Mouse (Mus musculus) intestine, postnatal 0 days (tissue): ENCODE results near the gene Kank1. TPM values are rescaled to one million over a fixed set of nuclear protein-coding genes. Genes with fewer than 3 reads are reported as not detected.

Experiments
- ATAC-seq: fragments of 200-750 bp; cut with Nextera tagmentation; 2 replicates; pipeline ENCODE4 v1.8.0; 2017; ENCODE audit warnings: mild to moderate bottlenecking, moderate TSS enrichment, moderate library complexity
- H3K27ac ChIP-seq: fragments of 300-500 bp; sonication (generic); 2 replicates; pipeline ENCODE4 v1.5.1; 2014; ENCODE audit warnings: mild to moderate bottlenecking, low read depth, low read length, moderate library complexity
- H3K27me3 ChIP-seq: fragments of 300-500 bp; sonication (generic); replicated peaks from 2 replicates; pipeline ENCODE4 v1.6.1; 2014; ENCODE audit warnings: low read length, mixed read lengths; ENCODE audit not compliant: control insufficient read depth, insufficient read depth
- H3K36me3 ChIP-seq: fragments of 300-500 bp; sonication (generic); 2 replicates; pipeline ENCODE4 v1.6.1; 2014; ENCODE audit warnings: mild to moderate bottlenecking, moderate library complexity; ENCODE audit not compliant: control insufficient read depth, insufficient read depth
- H3K4me1 ChIP-seq: fragments of 300-500 bp; sonication (generic); replicated peaks from 2 replicates; pipeline ENCODE4 v1.6.1; 2014; ENCODE audit warnings: antibody characterized with exemption, low read length, mixed read lengths; ENCODE audit not compliant: control insufficient read depth, insufficient read depth
- H3K4me2 ChIP-seq: fragments of 300-500 bp; sonication (generic); replicated peaks from 2 replicates; pipeline ENCODE4 v1.6.1; 2014; ENCODE audit warnings: low read depth, mild to moderate bottlenecking, moderate library complexity
- H3K4me3 ChIP-seq: fragments of 300-500 bp; sonication (generic); 2 replicates; pipeline ENCODE4 v1.5.1; 2014; ENCODE audit warnings: low read depth, low read length
- H3K9ac ChIP-seq: fragments of 300-500 bp; sonication (generic); 2 replicates; pipeline ENCODE4 v1.6.1; 2014; ENCODE audit warnings: mild to moderate bottlenecking, low read depth, low read length
- H3K9me3 ChIP-seq: fragments of 300-500 bp; sonication (generic); 2 replicates; pipeline ENCODE4 v1.6.1; 2016; ENCODE audit warnings: mixed run types; ENCODE audit not compliant: control insufficient read depth
- CTCF ChIP-seq: sonication (generic); IDR thresholded peaks from 2 replicates; pipeline ENCODE4 v1.5.1; 2016; ENCODE audit warnings: low read depth, mild to moderate bottlenecking, control low read depth, antibody characterized with exemption, moderate library complexity
- WGBS: fragments of 180-500 bp; shearing (Covaris S2); extraction: QIAGEN DNeasy Blood & Tissue Kit; methylation state at CpG from one replicate; pipeline ENCODE4 v1.1.7; 2014; 5-methylcytosine and 5-hydroxymethylcytosine counted together
- polyA plus RNA-seq: library from polyadenylated mRNA; unstranded; fragments of >200 nt; fragmentation: Nextera tagmentation; extraction: Ambion mirVana; gene quantifications from 2 replicates; pipeline ENCODE4 v1.2.1, GENCODE M21; 2015

Kank1 gene
- polyA plus RNA-seq, 1 experiment from 2014 or later, result 6.0 TPM

DNA sequence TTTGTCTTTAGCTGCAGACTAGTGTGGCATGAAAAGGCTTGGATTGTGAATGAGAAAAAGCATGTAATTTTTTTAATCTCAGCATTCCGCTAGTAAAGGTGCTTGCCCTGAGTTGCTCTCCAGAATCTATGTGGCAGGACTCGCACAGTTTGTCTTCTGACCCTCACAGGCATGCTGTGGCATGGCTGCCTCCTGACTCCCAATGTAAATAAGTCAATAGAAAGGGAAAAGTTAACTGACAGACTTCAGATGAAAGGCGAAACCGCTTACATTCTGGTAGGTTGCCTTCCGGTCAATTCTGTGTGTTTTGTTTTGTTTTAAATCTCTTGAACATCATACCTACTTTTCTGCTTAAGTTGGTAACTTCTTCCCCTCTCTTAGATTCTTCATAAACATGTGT lies 64.4 kb downstream of the Kank1 start:
- no peak for ATAC-seq
- no peaks in the 10 kb centered on the region for H3K36me3 ChIP-seq
- TF ChIP-seq CTCF, result no peak
- H3K9ac ChIP-seq, result no peak overlapping the region
- H3K4me2 ChIP-seq, result no peak overlapping the region
- H3K27ac ChIP-seq, result no peak overlapping the region
- 85% methylated on average over 5 of the region's 5 CpGs for WGBS
- no peak overlapping the region for H3K4me3 ChIP-seq
- H3K27me3 ChIP-seq, result no peaks in the 10 kb centered on the region
- 0 out of 2 replicates have a peak, but pooled peaks cover 2% of the 10 kb centered on the region for H3K4me1 ChIP-seq
- H3K9me3 ChIP-seq, result no peaks in the 10 kb centered on the region

DNA sequence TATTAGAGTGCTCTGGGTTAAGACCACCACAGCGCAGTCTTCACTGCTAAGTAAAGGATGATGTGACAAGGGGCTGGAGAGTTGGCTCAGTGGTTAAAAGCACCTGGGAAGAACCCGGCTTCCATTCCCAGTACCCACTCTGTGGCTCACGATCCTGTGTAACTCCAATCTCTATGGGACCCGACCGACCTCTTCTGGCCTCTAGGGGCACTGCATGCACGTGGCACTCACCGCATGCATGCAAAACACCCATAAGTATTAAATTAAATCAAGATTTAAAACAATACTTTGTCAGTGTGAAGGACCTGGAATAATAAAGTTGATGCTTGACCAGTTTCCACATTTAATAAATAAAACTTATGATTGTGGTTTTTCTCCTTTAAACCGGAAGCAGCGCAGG lies 69.5 kb downstream of the Kank1 start:
- H3K4me2 ChIP-seq, result no peak overlapping the region
- H3K36me3 ChIP-seq, result no peaks in the 10 kb centered on the region
- no peak for ATAC-seq
- no peak overlapping the region for H3K4me3 ChIP-seq
- no peak overlapping the region for H3K27ac ChIP-seq
- H3K4me1 ChIP-seq, result no peaks in the 10 kb centered on the region
- H3K9me3 ChIP-seq, result no peaks in the 10 kb centered on the region
- H3K27me3 ChIP-seq, result no peaks in the 10 kb centered on the region
- TF ChIP-seq CTCF, result peak; percentile 72
- no peak overlapping the region for H3K9ac ChIP-seq
- whole genome bisulfite sequencing, result 64% methylated on average over 9 of the region's 9 CpGs

DNA sequence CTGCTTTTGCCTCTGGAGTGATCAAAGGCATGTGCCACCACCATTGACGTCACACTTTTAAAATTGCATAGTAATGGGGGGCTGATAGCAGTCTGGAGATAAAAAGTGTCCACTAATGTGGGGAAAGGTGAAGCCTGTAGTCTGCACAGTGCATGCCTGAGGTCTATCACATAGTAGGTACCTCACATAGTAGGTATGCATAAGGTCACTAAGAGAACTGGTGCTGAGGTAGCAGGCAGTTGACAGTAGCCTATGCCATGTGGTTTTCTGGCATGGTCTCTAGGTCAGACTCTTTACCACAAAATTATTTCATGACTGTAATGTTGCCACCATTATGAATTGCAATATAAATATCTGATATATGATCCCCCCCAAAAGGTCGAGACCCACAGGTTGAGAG lies 71.4 kb downstream of the Kank1 start:
- WGBS, result 55% methylated on average over 2 of the region's 2 CpGs
- no peak for TF ChIP-seq CTCF

DNA sequence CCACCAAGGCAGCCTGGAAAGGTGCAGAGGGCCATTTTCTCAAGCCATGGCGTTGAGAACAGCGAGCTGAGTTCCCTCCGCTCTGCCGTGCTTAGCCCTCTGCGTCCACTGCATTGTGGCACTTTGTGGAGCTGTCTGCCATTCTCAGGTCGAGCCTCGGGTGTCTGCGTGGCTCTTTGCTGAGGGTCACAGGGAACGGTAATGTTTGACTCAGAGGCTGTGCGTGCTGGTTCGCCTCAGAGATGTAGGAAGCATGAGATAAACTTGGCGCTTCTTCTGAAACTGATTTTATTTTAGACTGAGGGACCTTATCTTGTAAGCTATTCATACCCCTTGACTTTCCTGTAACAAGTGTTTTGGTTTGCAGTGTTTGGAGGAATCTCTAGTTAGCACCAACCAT lies 72.0 kb downstream of the Kank1 start:
- Histone ChIP-seq H3K4me2 (no peak overlapping the region), H3K9me3 (no peaks in the 10 kb centered on the region), H3K36me3 (no peaks in the 10 kb centered on the region), H3K4me3 (no peak overlapping the region), H3K4me1 (0 out of 2 replicates have a peak, but pooled peaks cover 3% of the 10 kb centered on the region), H3K27me3 (no peaks in the 10 kb centered on the region), H3K9ac (no peak overlapping the region), H3K27ac (no peak overlapping the region)
- no peak for ATAC-seq
- WGBS, result 44% methylated on average over 12 of the region's 12 CpGs
- no peak for TF ChIP-seq CTCF

More for the DNA sequence above, 71.4 kb downstream of the Kank1 start:
- Histone ChIP-seq H3K4me1 (0 out of 2 replicates have a peak, but pooled peaks cover 3% of the 10 kb centered on the region), H3K9me3 (no peaks in the 10 kb centered on the region), H3K27me3 (no peaks in the 10 kb centered on the region), H3K4me3 (no peak overlapping the region), H3K27ac (no peak overlapping the region), H3K36me3 (no peaks in the 10 kb centered on the region), H3K9ac (no peak overlapping the region), H3K4me2 (no peak overlapping the region)
- no peak for ATAC-seq

DNA sequence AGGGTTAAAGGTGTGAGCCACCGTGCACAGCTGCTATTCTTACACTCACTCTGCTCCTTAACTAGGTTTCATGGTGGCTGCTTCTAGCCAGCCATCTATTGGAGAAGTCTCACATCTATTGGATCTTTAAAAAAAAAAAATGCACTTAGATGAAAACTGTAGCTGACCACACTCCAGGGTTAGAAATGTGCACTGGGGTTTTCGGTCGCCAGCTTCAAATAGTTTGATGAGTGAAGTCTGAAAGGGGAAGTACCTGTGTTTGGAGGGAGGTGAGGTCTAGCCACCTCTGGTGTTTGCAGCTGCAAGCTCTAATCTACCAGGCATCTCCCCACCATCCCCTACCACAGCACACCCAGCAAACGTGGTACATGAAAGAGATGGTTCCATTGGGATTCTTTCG lies 74.2 kb downstream of the Kank1 start:
- H3K9me3 ChIP-seq, result no peaks in the 10 kb centered on the region
- no peak overlapping the region for H3K9ac ChIP-seq
- no peak for TF ChIP-seq CTCF
- H3K4me3 ChIP-seq, result no peak overlapping the region
- no peak overlapping the region for H3K27ac ChIP-seq
- H3K4me2 ChIP-seq, result no peak overlapping the region
- H3K4me1 ChIP-seq, result 0 out of 2 replicates have a peak, but pooled peaks cover 3% of the 10 kb centered on the region
- ATAC-seq, result no peak
- no peaks in the 10 kb centered on the region for H3K36me3 ChIP-seq
- 80% methylated on average over 5 of the region's 5 CpGs for WGBS
- no peaks in the 10 kb centered on the region for H3K27me3 ChIP-seq

DNA sequence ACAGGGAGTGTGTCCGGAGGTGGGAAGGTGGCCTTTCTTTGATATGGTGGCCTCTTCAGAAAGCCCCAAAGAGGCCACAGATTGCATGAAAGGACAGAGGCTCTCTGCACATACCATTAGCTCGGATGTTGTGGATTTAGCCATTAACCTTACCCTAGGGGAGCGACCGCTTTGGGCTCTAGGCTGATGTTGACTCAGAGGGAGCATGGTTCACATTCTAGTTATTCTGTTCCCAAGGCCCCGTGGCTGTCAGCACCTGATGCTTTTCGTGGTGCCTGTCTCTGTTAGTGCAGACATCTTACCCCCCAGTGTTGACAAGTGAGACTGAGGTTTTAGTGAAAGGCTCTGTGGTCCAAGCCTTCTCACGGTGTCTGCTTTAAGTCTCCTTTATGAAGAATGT lies 74.9 kb downstream of the Kank1 start:
- H3K4me2 ChIP-seq, result no peak overlapping the region
- no peaks in the 10 kb centered on the region for H3K36me3 ChIP-seq
- H3K4me3 ChIP-seq, result no peak overlapping the region
- no peak for ATAC-seq
- no peaks in the 10 kb centered on the region for H3K27me3 ChIP-seq
- no peak overlapping the region for H3K9ac ChIP-seq
- H3K4me1 ChIP-seq, result 0 out of 2 replicates have a peak, but pooled peaks cover 3% of the 10 kb centered on the region
- TF ChIP-seq CTCF, result no peak
- WGBS, result 52% methylated on average over 7 of the region's 7 CpGs
- H3K9me3 ChIP-seq, result no peaks in the 10 kb centered on the region
- no peak overlapping the region for H3K27ac ChIP-seq

DNA sequence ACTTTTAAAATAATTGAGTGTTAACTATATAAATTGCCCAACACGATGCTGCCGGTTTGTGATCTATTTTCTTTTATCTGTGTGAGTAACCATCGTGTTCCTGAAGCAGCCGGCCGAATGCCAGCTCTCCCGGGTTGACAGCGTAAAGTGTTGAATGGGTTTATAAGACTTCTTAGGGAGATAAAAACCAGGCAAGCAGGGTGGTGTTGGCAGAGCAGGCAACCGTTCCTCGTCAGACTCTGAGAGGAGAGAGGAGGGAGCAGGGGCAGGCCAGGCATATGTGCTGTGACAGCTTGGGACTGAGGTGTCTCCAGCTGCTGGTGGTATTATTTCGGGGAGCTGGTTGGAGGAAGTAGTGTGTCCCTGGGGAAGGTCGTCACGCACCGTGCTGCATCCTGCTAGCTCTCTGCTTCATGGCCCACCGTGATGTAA lies 78.7 kb downstream of the Kank1 start:
- Histone ChIP-seq H3K9ac (no peak overlapping the region), H3K27ac (no peak overlapping the region), H3K4me2 (no peak overlapping the region), H3K9me3 (no peaks in the 10 kb centered on the region), H3K4me3 (no peak overlapping the region), H3K4me1 (0 out of 2 replicates have a peak, but pooled peaks cover 3% of the 10 kb centered on the region), H3K27me3 (no peaks in the 10 kb centered on the region), H3K36me3 (no peaks in the 10 kb centered on the region)
- TF ChIP-seq CTCF, result no peak
- no peak for ATAC-seq
- WGBS, result 48% methylated on average over 14 of the region's 14 CpGs
